Mouse (Mus musculus): ENCODE measurements around the gene Hmg20b. TPM values are rescaled to one million over a fixed set of nuclear protein-coding genes. Genes with fewer than 3 reads are reported as not detected.
A peak's percentile ranks its signal among the peaks of the same experiment; 100 is the strongest.

Hmg20b gene
- polyA plus RNA-seq, 1 experiment from 2014 or later = 71.7 TPM

GRCm38 (mm10) chr10:81344421-81345161 is 5.7 kb downstream of the Hmg20b start:
- no peak overlapping the region for H3K4me2 ChIP-seq (replicated peaks)
- H3K36me3 ChIP-seq = 0 out of 2 replicates have a peak, but pooled peaks cover 9% of the 10 kb centered on the region
- no peaks in the 10 kb centered on the region for H3K9me3 ChIP-seq
- 48% methylated on average over 8 of the region's 8 CpGs for WGBS
- no peak overlapping the region for H3K9ac ChIP-seq
- H3K4me3 ChIP-seq (replicated peaks) = no peak overlapping the region
- H3K27ac ChIP-seq = no peak overlapping the region
- peaks cover 13% of the 10 kb centered on the region for H3K27me3 ChIP-seq (replicated peaks)
- H3K4me1 ChIP-seq (replicated peaks) = peaks cover 42% of the 10 kb centered on the region
- no peak for ATAC-seq

GRCm38 (mm10) chr10:81342686-81343505 is 7.4 kb downstream of the Hmg20b start, which contains the start of gene Gipc3:
TSS of gene Gipc3 (minus strand) at chr10:81343266.
- Histone ChIP-seq H3K4me3 (replicated peaks) (peak within 1 kb of the TSS; percentile 51), H3K27ac (no peak within 1 kb of the TSS), H3K27me3 (replicated peaks) (peaks cover 13% of the 10 kb centered on the region), H3K9me3 (no peaks in the 10 kb centered on the region), H3K4me1 (replicated peaks) (peaks cover 31% of the 10 kb centered on the region), H3K36me3 (0 out of 2 replicates have a peak, but pooled peaks cover 9% of the 10 kb centered on the region), H3K4me2 (replicated peaks) (peak within 1 kb of the TSS; percentile 93), H3K9ac (peak within 1 kb of the TSS; percentile 53)
- 5% methylated on average over 64 of the region's 67 CpGs for WGBS
- 0 out of 2 replicates have a peak, but pooled peaks have one; percentile 4 for ATAC-seq

GRCm38 (mm10) chr10:81341333-81341949 is 8.8 kb downstream of the Hmg20b start:
- no peak overlapping the region for H3K9ac ChIP-seq
- WGBS = 33% methylated on average over 16 of the region's 16 CpGs

GRCm38 (mm10) chr10:81340551-81341332 is 9.5 kb downstream of the Hmg20b start:
- ATAC-seq = no peak
- H3K27ac ChIP-seq = no peak overlapping the region
- 46% methylated on average over 17 of the region's 17 CpGs for WGBS

More at GRCm38 (mm10) chr10:81341333-81341949, 8.8 kb downstream of the Hmg20b start:
- Histone ChIP-seq H3K36me3 (0 out of 2 replicates have a peak, but pooled peaks cover 3% of the 10 kb centered on the region), H3K27me3 (replicated peaks) (peaks cover 13% of the 10 kb centered on the region), H3K4me3 (replicated peaks) (no peak overlapping the region), H3K4me2 (replicated peaks) (no peak overlapping the region), H3K9me3 (no peaks in the 10 kb centered on the region), H3K4me1 (replicated peaks) (peaks cover 21% of the 10 kb centered on the region), H3K27ac (no peak overlapping the region)
- ATAC-seq = no peak

GRCm38 (mm10) chr10:81336558-81336957 is 13.7 kb downstream of the Hmg20b start:
- Histone ChIP-seq H3K36me3 (no peaks in the 10 kb centered on the region), H3K9ac (no peak overlapping the region), H3K4me3 (replicated peaks) (no peak overlapping the region), H3K4me1 (replicated peaks) (peaks cover 43% of the 10 kb centered on the region), H3K27me3 (replicated peaks) (peaks cover 9% of the 10 kb centered on the region), H3K9me3 (no peaks in the 10 kb centered on the region), H3K4me2 (replicated peaks) (no peak overlapping the region), H3K27ac (peak overlapping the region; percentile 85)
- WGBS = 87% methylated on average over 4 of the region's 4 CpGs
- no peak for ATAC-seq

More at GRCm38 (mm10) chr10:81340551-81341332, 9.5 kb downstream of the Hmg20b start:
- no peak overlapping the region for H3K9ac ChIP-seq
- H3K9me3 ChIP-seq = no peaks in the 10 kb centered on the region
- no peaks in the 10 kb centered on the region for H3K36me3 ChIP-seq
- peaks cover 13% of the 10 kb centered on the region for H3K27me3 ChIP-seq (replicated peaks)
- H3K4me2 ChIP-seq (replicated peaks) = no peak overlapping the region; the same call in 1 of the 2 replicates
- H3K4me1 ChIP-seq (replicated peaks) = peaks cover 23% of the 10 kb centered on the region
- H3K4me3 ChIP-seq (replicated peaks) = no peak overlapping the region

- H3K4me1 ChIP-seq (replicated peaks) = peaks cover 39% of the 10 kb centered on the region
- peaks cover 9% of the 10 kb centered on the region for H3K27me3 ChIP-seq (replicated peaks)
- peak overlapping the region; percentile 18 for H3K4me2 ChIP-seq (replicated peaks)
- no peak overlapping the region for H3K4me3 ChIP-seq (replicated peaks)
- peak; percentile 62 for ATAC-seq
- H3K9me3 ChIP-seq = no peaks in the 10 kb centered on the region
- H3K36me3 ChIP-seq = no peaks in the 10 kb centered on the region
- peak overlapping the region; percentile 85 for H3K27ac ChIP-seq
- H3K9ac ChIP-seq = peak overlapping the region; percentile 3; the same call in 1 of the 2 replicates
- WGBS = 45% methylated on average over 16 of the region's 19 CpGs
Observed at GRCm38 (mm10) chr10:81335393-81336340, 14.6 kb downstream of the Hmg20b start.

GRCm38 (mm10) chr10:81334324-81334723 is 16.0 kb downstream of the Hmg20b start:
- H3K9me3 ChIP-seq = no peaks in the 10 kb centered on the region
- peak overlapping the region; percentile 85; the same call in 1 of the 2 replicates for H3K27ac ChIP-seq
- peaks cover 49% of the 10 kb centered on the region for H3K4me1 ChIP-seq (replicated peaks)
- H3K27me3 ChIP-seq (replicated peaks) = peaks cover 9% of the 10 kb centered on the region
- H3K4me2 ChIP-seq (replicated peaks) = no peak overlapping the region
- 70% methylated on average over 11 of the region's 11 CpGs for WGBS
- no peak for ATAC-seq
- H3K36me3 ChIP-seq = no peaks in the 10 kb centered on the region
- 0 out of 2 replicates have a peak overlapping the region, but pooled peaks have one; percentile 3 for H3K9ac ChIP-seq
- H3K4me3 ChIP-seq (replicated peaks) = no peak overlapping the region

GRCm38 (mm10) chr10:81332277-81332676 is 18.0 kb downstream of the Hmg20b start:
- peak overlapping the region; percentile 15 for H3K4me3 ChIP-seq (replicated peaks)
- H3K4me2 ChIP-seq (replicated peaks) = peak overlapping the region; percentile 46
- WGBS = 34% methylated on average over 29 of the region's 29 CpGs
- H3K9me3 ChIP-seq = no peaks in the 10 kb centered on the region
- peaks cover 65% of the 10 kb centered on the region for H3K4me1 ChIP-seq (replicated peaks)
- peaks cover 9% of the 10 kb centered on the region for H3K27me3 ChIP-seq (replicated peaks)
- H3K9ac ChIP-seq = peak overlapping the region; percentile 4; the same call in 1 of the 2 replicates
- no peak overlapping the region for H3K27ac ChIP-seq
- peaks cover under 1% of the 10 kb centered on the region; the same call in 1 of the 2 replicates for H3K36me3 ChIP-seq
- no peak for ATAC-seq

- Histone ChIP-seq H3K27ac (peak overlapping the region; percentile 94), H3K9me3 (no peaks in the 10 kb centered on the region), H3K9ac (peak overlapping the region; percentile 28), H3K36me3 (peaks cover 23% of the 10 kb centered on the region), H3K4me1 (replicated peaks) (peaks cover 53% of the 10 kb centered on the region), H3K27me3 (replicated peaks) (peaks cover 9% of the 10 kb centered on the region), H3K4me3 (replicated peaks) (peak overlapping the region; percentile 24), H3K4me2 (replicated peaks) (peak overlapping the region; percentile 56)
- peak; percentile 24; the same call in 1 of the 2 replicates for ATAC-seq
- 59% methylated on average over 4 of the region's 4 CpGs for WGBS
Observed at GRCm38 (mm10) chr10:81330007-81330406, 20.3 kb downstream of the Hmg20b start.

- Histone ChIP-seq H3K27ac (peak overlapping the region; percentile 94), H3K4me1 (replicated peaks) (peaks cover 47% of the 10 kb centered on the region), H3K9me3 (no peaks in the 10 kb centered on the region), H3K4me3 (replicated peaks) (peak overlapping the region; percentile 24), H3K27me3 (replicated peaks) (peaks cover 9% of the 10 kb centered on the region), H3K4me2 (replicated peaks) (peak overlapping the region; percentile 56), H3K9ac (peak overlapping the region; percentile 40), H3K36me3 (peaks cover 29% of the 10 kb centered on the region)
- WGBS = 41% methylated on average over 10 of the region's 10 CpGs
- ATAC-seq = peak; percentile 78
Observed at GRCm38 (mm10) chr10:81329194-81329975, 20.9 kb downstream of the Hmg20b start.

Data from intestine, embryonic 15.5 days (tissue).